Mouse (Mus musculus): ENCODE data around the gene Siva1.

Siva1 gene

GRCm38 (mm10) chr12:112644180-112644854 lies at the start of gene Siva1:
TSS of gene Siva1 (plus strand) at chr12:112644679.
- peak; percentile 98 for DNase-seq

- DNase-seq = no peak
Observed at GRCm38 (mm10) chr12:112594989-112595388, 49.5 kb upstream of the Siva1 start.

GRCm38 (mm10) chr12:112595626-112596025 lies 48.9 kb upstream of the Siva1 start:
- no peak for DNase-seq

GRCm38 (mm10) chr12:112596454-112596853 lies 48.0 kb upstream of the Siva1 start:
- DNase-seq = no peak

- no peak for DNase-seq
Observed at GRCm38 (mm10) chr12:112596891-112597500, 47.5 kb upstream of the Siva1 start.

- DNase-seq = no peak
Observed at GRCm38 (mm10) chr12:112597618-112598017, 46.9 kb upstream of the Siva1 start.

- DNase-seq = no peak
Observed at GRCm38 (mm10) chr12:112599198-112599597, 45.3 kb upstream of the Siva1 start.

GRCm38 (mm10) chr12:112599942-112600611 lies 44.4 kb upstream of the Siva1 start:
- DNase-seq = no peak

- DNase-seq = no peak
Observed at GRCm38 (mm10) chr12:112604022-112604421, 40.5 kb upstream of the Siva1 start.

GRCm38 (mm10) chr12:112604709-112605649 lies 39.5 kb upstream of the Siva1 start:
- no peak for DNase-seq

- peak; percentile 69 for DNase-seq
Observed at GRCm38 (mm10) chr12:112605766-112606165, 38.7 kb upstream of the Siva1 start.

- DNase-seq = no peak
Observed at GRCm38 (mm10) chr12:112606998-112607397, 37.5 kb upstream of the Siva1 start.

GRCm38 (mm10) chr12:112609031-112609430 lies 35.4 kb upstream of the Siva1 start:
- DNase-seq = no peak

- no peak for DNase-seq
Observed at GRCm38 (mm10) chr12:112616668-112617067, 27.8 kb upstream of the Siva1 start.

GRCm38 (mm10) chr12:112617184-112617583 lies 27.3 kb upstream of the Siva1 start:
- no peak for DNase-seq

- peak; percentile 72 for DNase-seq
Observed at GRCm38 (mm10) chr12:112617898-112618380, 26.5 kb upstream of the Siva1 start.

- DNase-seq = peak; percentile 42
Observed at GRCm38 (mm10) chr12:112618981-112619685, 25.3 kb upstream of the Siva1 start.

GRCm38 (mm10) chr12:112619686-112620353 lies 24.7 kb upstream of the Siva1 start, which contains the start of gene Adssl1:
TSS of gene Adssl1 (plus strand) at chr12:112620045.
- peak; percentile 48 for DNase-seq

- DNase-seq = no peak
Observed at GRCm38 (mm10) chr12:112620354-112621061, 24.0 kb upstream of the Siva1 start.

- no peak for DNase-seq
Observed at GRCm38 (mm10) chr12:112621900-112622299, 22.6 kb upstream of the Siva1 start.

- peak; percentile 57 for DNase-seq
Observed at GRCm38 (mm10) chr12:112623742-112624141, 20.7 kb upstream of the Siva1 start.

All from kidney, adult 9 months (tissue).